Mouse (Mus musculus) myocyte (in vitro differentiated cells): ENCODE measurements at regions not wholly inside any gene's neighbourhood (a gene's known extent, or its start where the extent isn't known, plus 50 kb on each side); places are given as distances from the start of the nearest gene placed in this dataset.

Experiments used
- CEBPB ChIP-seq: IDR thresholded peaks from 2 replicates; pipeline ENCODE4 v1.6.1; 2011; ENCODE audit warnings: mild to moderate bottlenecking, moderate library complexity; ENCODE audit not compliant: poor library complexity, insufficient read depth, severe bottlenecking
- E2F4 ChIP-seq: IDR thresholded peaks from one replicate; pipeline ENCODE4 v1.6.1; 2011; ENCODE audit warnings: mild to moderate bottlenecking, control low read depth, moderate library complexity; ENCODE audit not compliant: insufficient read depth
- MAX ChIP-seq: IDR thresholded peaks from one replicate; pipeline ENCODE4 v1.6.1; 2011; ENCODE audit warnings: low read depth, mild to moderate bottlenecking, control low read depth
- MYOD1 ChIP-seq, 3 experiments: IDR thresholded peaks; one replicate each; pipeline ENCODE4 v1.6.1; 2011; ENCODE audit warnings: control low read depth in 2 of 3, low read depth in 2 of 3, mild to moderate bottlenecking in 2 of 3, moderate library complexity in 1 of 3; ENCODE audit not compliant: insufficient read length in 2 of 3, control insufficient read depth in 1 of 3
- MYOG ChIP-seq, 3 experiments: IDR thresholded peaks; one replicate each; pipeline ENCODE4 v1.6.1; 2011; ENCODE audit warnings: control low read depth in 2 of 3, low read depth in 2 of 3, mild to moderate bottlenecking in 2 of 3; ENCODE audit not compliant: insufficient read length in 2 of 3, control insufficient read depth in 1 of 3, insufficient read depth in 1 of 3
- POLR2A ChIP-seq: IDR thresholded peaks from one replicate; pipeline ENCODE4 v1.6.1; 2011; ENCODE audit warnings: low read depth, mild to moderate bottlenecking, control low read depth, moderate library complexity; ENCODE audit not compliant: insufficient read length
- POLR2AphosphoS2 ChIP-seq: IDR thresholded peaks from one replicate; pipeline ENCODE4 v1.6.1; 2011; ENCODE audit warnings: low read depth, control low read depth; ENCODE audit not compliant: insufficient read length
- TCF12 ChIP-seq: IDR thresholded peaks from one replicate; pipeline ENCODE4 v1.6.1; 2011; ENCODE audit warnings: mild to moderate bottlenecking, control low read depth; ENCODE audit not compliant: poor library complexity, insufficient read depth, severe bottlenecking
- USF1 ChIP-seq: IDR thresholded peaks from one replicate; pipeline ENCODE4 v1.6.1; 2011; ENCODE audit warnings: low read depth, mild to moderate bottlenecking, control low read depth, moderate library complexity

- no peak for TF ChIP-seq POLR2A
- TF ChIP-seq MYOD1 (IDR thresholded peaks at IDR 0.05; ENCODE audit: control insufficient read depth in 1 of 3, insufficient read length in 2 of 3, low read depth in 2 of 3) = no peak
- no peak for TF ChIP-seq MYOG (IDR thresholded peaks at IDR 0.05; ENCODE audit: control insufficient read depth in 1 of 3, insufficient read depth in 1 of 3, insufficient read length in 2 of 3, low read depth in 2 of 3)
- TF ChIP-seq CEBPB = no peak
- no peak for TF ChIP-seq E2F4
- TF ChIP-seq POLR2AphosphoS2 = no peak
- TF ChIP-seq TCF12 = no peak
- TF ChIP-seq USF1 = no peak
- TF ChIP-seq MAX = no peak
Observed at GRCm38 (mm10) chr2:75142675-75143074, 317.1 kb downstream of the Mtx2 start.
